Mouse (Mus musculus) forebrain, embryonic 14.5 days (tissue): ENCODE data around the gene Actg1. TPM values are rescaled to one million over a fixed set of nuclear protein-coding genes. Genes with fewer than 3 reads are reported as not detected.
A peak's percentile ranks its signal among the peaks of the same experiment; 100 is the strongest.

Source experiments
- ATAC-seq: fragments of 200-750 bp; cut with Nextera tagmentation; 2 replicates; pipeline ENCODE4 v1.8.0; 2017; ENCODE audit warnings: mild to moderate bottlenecking, moderate library complexity
- DNase-seq: peaks from one replicate; pipeline ENCODE4 v3.0.0-alpha.2; 2015; ENCODE audit warnings: low spot score
- H3K27ac ChIP-seq: fragments of 300-500 bp; sonication (generic); 2 replicates; pipeline ENCODE4 v1.5.1; 2014; ENCODE audit warnings: low read depth, mild to moderate bottlenecking, control low read depth, low read length, moderate library complexity
- H3K27me3 ChIP-seq: fragments of 300-500 bp; sonication (generic); replicated peaks from 2 replicates; pipeline ENCODE4 v1.6.1; 2014; ENCODE audit warnings: low read length, control low read depth, mixed read lengths; ENCODE audit not compliant: control insufficient read depth, insufficient read depth
- H3K36me3 ChIP-seq: fragments of 300-500 bp; sonication (generic); 2 replicates; pipeline ENCODE4 v1.6.1; 2014; ENCODE audit warnings: low read length, control low read depth; ENCODE audit not compliant: control insufficient read depth, insufficient read depth
- H3K4me1 ChIP-seq: fragments of 300-500 bp; sonication (generic); 2 replicates; pipeline ENCODE4 v1.6.1; 2014; ENCODE audit warnings: antibody characterized with exemption, low read length, control low read depth; ENCODE audit not compliant: control insufficient read depth, insufficient read depth
- H3K4me2 ChIP-seq: fragments of 300-500 bp; sonication (generic); 2 replicates; pipeline ENCODE4 v1.6.1; 2014; ENCODE audit warnings: mild to moderate bottlenecking, control low read depth, low read length
- H3K4me3 ChIP-seq: fragments of 300-500 bp; sonication (generic); 2 replicates; pipeline ENCODE4 v1.5.1; 2014; ENCODE audit warnings: low read depth, low read length, control low read depth
- H3K9ac ChIP-seq: fragments of 300-500 bp; sonication (generic); 2 replicates; pipeline ENCODE4 v1.6.1; 2014; ENCODE audit warnings: mild to moderate bottlenecking, low read length, control low read depth, moderate library complexity
- H3K9me3 ChIP-seq: fragments of 300-500 bp; sonication (generic); replicated peaks from 2 replicates; pipeline ENCODE4 v1.6.1; 2016; ENCODE audit warnings: low read length, control low read depth, mixed read lengths; ENCODE audit not compliant: control insufficient read depth
- WGBS: fragments of 180-500 bp; shearing (Covaris S2); extraction: QIAGEN DNeasy Blood & Tissue Kit; methylation state at CpG from one replicate; pipeline ENCODE4 v1.1.7; 2014; 5-methylcytosine and 5-hydroxymethylcytosine counted together
- polyA plus RNA-seq: library from polyadenylated mRNA; unstranded; fragments of >200 nt; fragmentation: Nextera tagmentation; extraction: Ambion mirVana; gene quantifications from 2 replicates; pipeline ENCODE4 v1.2.1, GENCODE M21; 2014

Gene Actg1
- polyA plus RNA-seq, 1 experiment from 2014 or later, result 3,852 TPM

- peaks cover 26% of the 10 kb centered on the region for H3K4me1 ChIP-seq
Observed at GRCm38 (mm10) chr11:120304350-120304694, 44.0 kb downstream of the Actg1 start.

GRCm38 (mm10) chr11:120303559-120304349 is 44.6 kb downstream of the Actg1 start:
- Histone ChIP-seq H3K4me3 (no peak overlapping the region), H3K4me2 (peak overlapping the region; percentile 56; the same call in 1 of the 2 replicates), H3K9ac (no peak overlapping the region), H3K9me3 (no peaks in the 10 kb centered on the region), H3K27ac (no peak overlapping the region), H3K27me3 (0 out of 2 replicates have a peak, but pooled peaks cover 4% of the 10 kb centered on the region), H3K4me1 (peaks cover 26% of the 10 kb centered on the region), H3K36me3 (no peaks in the 10 kb centered on the region)
- ATAC-seq, result no peak
- WGBS, result 92% methylated on average over 21 of the region's 21 CpGs
- no peak for DNase-seq

More at GRCm38 (mm10) chr11:120304350-120304694, 44.0 kb downstream of the Actg1 start:
- ATAC-seq, result no peak
- no peak for DNase-seq
- peak overlapping the region; percentile 58 for H3K9ac ChIP-seq
- H3K27ac ChIP-seq, result peak overlapping the region; percentile 65; the same call in 1 of the 2 replicates
- H3K36me3 ChIP-seq, result no peaks in the 10 kb centered on the region
- no peaks in the 10 kb centered on the region for H3K9me3 ChIP-seq
- 52% methylated on average over 5 of the region's 5 CpGs for WGBS
- H3K27me3 ChIP-seq, result 0 out of 2 replicates have a peak, but pooled peaks cover 4% of the 10 kb centered on the region
- no peak overlapping the region for H3K4me3 ChIP-seq
- H3K4me2 ChIP-seq, result peak overlapping the region; percentile 56

GRCm38 (mm10) chr11:120303119-120303518 is 45.2 kb downstream of the Actg1 start:
- peak overlapping the region; percentile 27; the same call in 1 of the 2 replicates for H3K27ac ChIP-seq
- 0 out of 2 replicates have a peak, but pooled peaks cover 4% of the 10 kb centered on the region for H3K27me3 ChIP-seq
- 80% methylated on average over 9 of the region's 9 CpGs for WGBS
- H3K9ac ChIP-seq, result no peak overlapping the region
- no peaks in the 10 kb centered on the region for H3K36me3 ChIP-seq
- no peak overlapping the region for H3K4me2 ChIP-seq
- H3K4me1 ChIP-seq, result peaks cover 26% of the 10 kb centered on the region
- no peak for ATAC-seq
- no peaks in the 10 kb centered on the region for H3K9me3 ChIP-seq
- no peak overlapping the region for H3K4me3 ChIP-seq
- no peak for DNase-seq

- ATAC-seq, result no peak
Observed at GRCm38 (mm10) chr11:120299484-120299883, 48.9 kb downstream of the Actg1 start.

GRCm38 (mm10) chr11:120298441-120299141 is 49.8 kb downstream of the Actg1 start:
- ATAC-seq (no peak), DNase-seq (no peak)
- H3K27ac ChIP-seq, result no peak overlapping the region
- no peaks in the 10 kb centered on the region for H3K9me3 ChIP-seq
- no peak overlapping the region for H3K4me2 ChIP-seq
- 86% methylated on average over 4 of the region's 4 CpGs for WGBS
- H3K9ac ChIP-seq, result no peak overlapping the region
- H3K36me3 ChIP-seq, result no peaks in the 10 kb centered on the region
- no peaks in the 10 kb centered on the region for H3K27me3 ChIP-seq
- H3K4me3 ChIP-seq, result no peak overlapping the region
- H3K4me1 ChIP-seq, result peaks cover 15% of the 10 kb centered on the region; the same call in 1 of the 2 replicates

More at GRCm38 (mm10) chr11:120299484-120299883, 48.9 kb downstream of the Actg1 start:
- Histone ChIP-seq H3K4me2 (no peak overlapping the region), H3K27ac (peak overlapping the region; percentile 39; the same call in 1 of the 2 replicates), H3K4me1 (peaks cover 14% of the 10 kb centered on the region), H3K36me3 (no peaks in the 10 kb centered on the region), H3K9me3 (no peaks in the 10 kb centered on the region), H3K27me3 (0 out of 2 replicates have a peak, but pooled peaks cover 4% of the 10 kb centered on the region), H3K9ac (no peak overlapping the region), H3K4me3 (no peak overlapping the region)
- DNase-seq, result no peak
- WGBS, result 54% methylated on average over 5 of the region's 5 CpGs

- H3K4me1 ChIP-seq, result peaks cover 16% of the 10 kb centered on the region; the same call in 1 of the 2 replicates
- H3K27me3 ChIP-seq, result no peaks in the 10 kb centered on the region
- WGBS, result 75% methylated on average over 7 of the region's 7 CpGs
- H3K4me3 ChIP-seq, result no peak overlapping the region
- H3K27ac ChIP-seq, result no peak overlapping the region
- no peak overlapping the region for H3K4me2 ChIP-seq
- DNase-seq, result no peak
- no peaks in the 10 kb centered on the region; the same call in 1 of the 2 replicates for H3K36me3 ChIP-seq
- no peak for ATAC-seq
- H3K9me3 ChIP-seq, result no peaks in the 10 kb centered on the region
- H3K9ac ChIP-seq, result no peak overlapping the region
Observed at GRCm38 (mm10) chr11:120297767-120298166, 50.6 kb downstream of the Actg1 start.

- Histone ChIP-seq H3K27ac (no peak overlapping the region; the same call in 1 of the 2 replicates), H3K4me2 (no peak overlapping the region), H3K4me1 (peaks cover 16% of the 10 kb centered on the region; the same call in 1 of the 2 replicates), H3K27me3 (no peaks in the 10 kb centered on the region), H3K4me3 (no peak overlapping the region), H3K36me3 (peaks cover 3% of the 10 kb centered on the region; the same call in 1 of the 2 replicates), H3K9ac (no peak overlapping the region), H3K9me3 (no peaks in the 10 kb centered on the region)
- 59% methylated on average over 13 of the region's 13 CpGs for WGBS
- DNase-seq (peak; percentile 39), ATAC-seq (no peak)
Observed at GRCm38 (mm10) chr11:120296305-120297144, 51.8 kb downstream of the Actg1 start.
